Mouse (Mus musculus): Measurements from ENCODE around the gene Kif3c. TPM values are rescaled to one million over a fixed set of nuclear protein-coding genes. Genes with fewer than 3 reads are reported as not detected.
A peak's percentile ranks its signal among the peaks of the same experiment; 100 is the strongest.

The Kif3c gene
- total and polyA plus RNA-seq, 3 experiments, result 2.5 to 5.6 TPM; not detected in 1

DNA sequence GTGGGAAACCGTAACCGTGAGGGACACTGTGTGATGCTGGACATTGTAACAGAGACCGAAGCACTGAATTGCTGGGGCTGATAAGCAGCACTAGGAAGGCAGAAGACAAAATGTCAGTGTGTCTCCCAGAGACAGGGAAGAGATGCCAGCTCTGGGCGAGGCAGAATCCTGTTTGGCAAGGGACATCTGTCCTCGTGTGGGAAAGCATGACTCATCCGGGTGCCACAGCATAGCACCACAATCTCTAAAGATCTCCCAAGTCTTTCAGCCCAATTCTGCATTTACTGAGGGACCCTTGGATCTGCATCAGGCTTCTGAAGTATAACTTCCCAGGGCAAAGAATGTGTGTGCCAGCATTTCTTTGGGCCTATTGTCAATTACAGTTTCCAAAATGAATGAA lies 41.7 kb upstream of the Kif3c start:
- peaks cover 0 to 13% of the 10 kb centered on the region in 2 experiments; a peak in 2 of 4 replicates for H3K36me3 ChIP-seq (ENCODE audit: control insufficient read depth in 1 of 2, insufficient read depth in 2 of 2, low read length in 2 of 2)
- H3K79me2 ChIP-seq (ENCODE audit: control insufficient read depth, insufficient read depth, low read length, poor library complexity), result no peaks in the 10 kb centered on the region
- no peak overlapping the region for H3K27ac ChIP-seq (ENCODE audit: control insufficient read depth, low read depth, low read length)
- H3K9me3 ChIP-seq (replicated peaks; ENCODE audit: insufficient read depth, low read length), result no peaks in the 10 kb centered on the region
- H3K27me3 ChIP-seq (ENCODE audit: control insufficient read depth in 1 of 2, insufficient read depth in 2 of 2, low read length in 2 of 2), result no peaks in the 10 kb centered on the region
- TF ChIP-seq HCFC1 (IDR thresholded peaks at IDR 0.05; ENCODE audit: low read depth, low read length), result no peak
- TF ChIP-seq RCOR1 (IDR thresholded peaks at IDR 0.05; ENCODE audit: low read depth, low read length), result no peak
- no peak for TF ChIP-seq MYC (IDR thresholded peaks at IDR 0.05; ENCODE audit: low read depth, low read length)
- TF ChIP-seq RAD21 (IDR thresholded peaks at IDR 0.05; ENCODE audit: low read depth, low read length), result no peak
- TF ChIP-seq NRF1 (IDR thresholded peaks at IDR 0.05; ENCODE audit: insufficient read depth, low read depth, low read length, poor library complexity, severe bottlenecking), result no peak
- no peak for TF ChIP-seq POLR2AphosphoS5 (IDR thresholded peaks at IDR 0.05; ENCODE audit: borderline replicate concordance, low read depth, low read length)
- TF ChIP-seq GATA1 (IDR thresholded peaks at IDR 0.05; ENCODE audit: low read depth, low read length), result no peak
- no peak for TF ChIP-seq POLR2A (IDR thresholded peaks at IDR 0.05; ENCODE audit: control insufficient read depth in 1 of 2, insufficient read depth in 1 of 2, low read depth in 1 of 2, low read length in 2 of 2, poor library complexity in 1 of 2)
- no peak for TF ChIP-seq E2F4 (IDR thresholded peaks at IDR 0.05; ENCODE audit: borderline replicate concordance, low read depth, low read length)
- TF ChIP-seq TBP (IDR thresholded peaks at IDR 0.05; ENCODE audit: low read depth, low read length), result no peak
- no peak for TF ChIP-seq USF1 (IDR thresholded peaks at IDR 0.05; ENCODE audit: low read depth, low read length)
- TF ChIP-seq MAZ (IDR thresholded peaks at IDR 0.05; ENCODE audit: low read depth, low read length), result no peak
- TF ChIP-seq JUND (IDR thresholded peaks at IDR 0.05; ENCODE audit: low read depth, low read length), result no peak
- no peak for TF ChIP-seq POLR2AphosphoS2 (IDR thresholded peaks at IDR 0.05; ENCODE audit: low read length)
- TF ChIP-seq BHLHE40 (IDR thresholded peaks at IDR 0.05; ENCODE audit: borderline replicate concordance, low read depth, low read length), result no peak
- TF ChIP-seq MYB (IDR thresholded peaks at IDR 0.05; ENCODE audit: low read depth, low read length), result no peak
- no peak for TF ChIP-seq CHD1 (IDR thresholded peaks at IDR 0.05; ENCODE audit: low read depth, low read length)
- TF ChIP-seq ZNF384 (IDR thresholded peaks at IDR 0.05; ENCODE audit: low read depth, low read length), result no peak
- TF ChIP-seq CTCF (IDR thresholded peaks at IDR 0.05 in 2 of 3, conservative IDR thresholded peaks at IDR 0.05 in 1 of 3; ENCODE audit: control insufficient read depth in 1 of 3, insufficient read depth in 1 of 3, low read depth in 2 of 3, low read length in 3 of 3, poor library complexity in 1 of 3, severe bottlenecking in 1 of 3), result no peak
- DNase-seq (ENCODE audit: low read depth, low spot score), result peak; percentile 50
- H3K4me3 ChIP-seq (ENCODE audit: control insufficient read depth in 1 of 2, insufficient read depth in 1 of 2, low read depth in 2 of 2, low read length in 2 of 2), result no peak overlapping the region
- no peak overlapping the region for H3K9ac ChIP-seq (ENCODE audit: control insufficient read depth, low read depth, low read length, poor library complexity, severe bottlenecking)
- peaks cover 9 to 18% of the 10 kb centered on the region in 2 experiments for H3K4me1 ChIP-seq (ENCODE audit: control insufficient read depth in 1 of 2, insufficient read depth in 2 of 2, low read length in 2 of 2)

DNA sequence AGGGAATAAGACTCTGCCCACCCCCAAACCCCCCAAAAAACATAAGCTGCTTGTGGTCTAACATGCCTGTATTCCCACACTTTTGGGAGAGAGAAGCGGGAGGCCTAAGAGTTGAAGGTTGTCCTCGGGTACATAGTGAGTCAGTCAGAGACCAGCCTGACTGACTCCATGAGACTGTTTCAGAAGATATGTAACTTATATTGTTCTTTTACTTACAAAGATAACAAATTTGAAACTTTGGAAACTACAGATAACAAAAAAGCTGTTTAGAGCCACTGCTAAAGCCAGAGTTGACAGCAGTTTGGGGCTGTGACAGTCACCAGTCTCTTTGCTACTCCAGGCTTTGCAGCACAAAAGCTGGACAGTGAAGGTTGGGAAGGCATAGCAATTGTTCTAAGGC lies 39.7 kb upstream of the Kif3c start:
- H3K36me3 ChIP-seq (ENCODE audit: control insufficient read depth in 1 of 2, insufficient read depth in 2 of 2, low read length in 2 of 2), result peaks cover 0 to 13% of the 10 kb centered on the region in 2 experiments; a peak in 2 of 4 replicates

More for the DNA sequence above, 39.7 kb upstream of the Kif3c start:
- no peaks in the 10 kb centered on the region for H3K9me3 ChIP-seq (replicated peaks; ENCODE audit: insufficient read depth, low read length)
- H3K27ac ChIP-seq (ENCODE audit: control insufficient read depth, low read depth, low read length), result no peak overlapping the region
- H3K27me3 ChIP-seq (ENCODE audit: control insufficient read depth in 1 of 2, insufficient read depth in 2 of 2, low read length in 2 of 2), result no peaks in the 10 kb centered on the region
- peak; percentile 47 for DNase-seq (ENCODE audit: low read depth, low spot score)
- no peaks in the 10 kb centered on the region for H3K79me2 ChIP-seq (ENCODE audit: control insufficient read depth, insufficient read depth, low read length, poor library complexity)
- TF ChIP-seq MAZ (IDR thresholded peaks at IDR 0.05; ENCODE audit: low read depth, low read length), result no peak
- TF ChIP-seq SIN3A (IDR thresholded peaks at IDR 0.05; ENCODE audit: low read length), result peak; percentile 26; the same call in 1 of the 2 replicates
- peak; percentile 65 for TF ChIP-seq GATA1 (IDR thresholded peaks at IDR 0.05; ENCODE audit: low read depth, low read length)
- TF ChIP-seq CTCF (IDR thresholded peaks at IDR 0.05 in 2 of 3, conservative IDR thresholded peaks at IDR 0.05 in 1 of 3; ENCODE audit: control insufficient read depth in 1 of 3, insufficient read depth in 1 of 3, low read depth in 2 of 3, low read length in 3 of 3, poor library complexity in 1 of 3, severe bottlenecking in 1 of 3), result no peak
- TF ChIP-seq RAD21 (IDR thresholded peaks at IDR 0.05; ENCODE audit: low read depth, low read length), result no peak
- peak; percentile 66 to 82 for TF ChIP-seq EP300 (IDR thresholded peaks at IDR 0.05; ENCODE audit: low read depth in 1 of 2, low read length in 2 of 2)
- peak; percentile 60; the same call in 1 of the 2 replicates for TF ChIP-seq TCF12 (IDR thresholded peaks at IDR 0.05; ENCODE audit: low read depth, low read length)
- no peak overlapping the region for H3K4me3 ChIP-seq (ENCODE audit: control insufficient read depth in 1 of 2, insufficient read depth in 1 of 2, low read depth in 2 of 2, low read length in 2 of 2)
- peaks cover 9 to 18% of the 10 kb centered on the region in 2 experiments for H3K4me1 ChIP-seq (ENCODE audit: control insufficient read depth in 1 of 2, insufficient read depth in 2 of 2, low read length in 2 of 2)
- H3K9ac ChIP-seq (ENCODE audit: control insufficient read depth, low read depth, low read length, poor library complexity, severe bottlenecking), result no peak overlapping the region
